Mouse (Mus musculus): ENCODE results near the gene Tecpr2. TPM values are rescaled to one million over a fixed set of nuclear protein-coding genes. Genes with fewer than 3 reads are reported as not detected.

Tecpr2 gene
- polyA plus RNA-seq, 1 experiment from 2014 or later: 3.9 TPM

DNA sequence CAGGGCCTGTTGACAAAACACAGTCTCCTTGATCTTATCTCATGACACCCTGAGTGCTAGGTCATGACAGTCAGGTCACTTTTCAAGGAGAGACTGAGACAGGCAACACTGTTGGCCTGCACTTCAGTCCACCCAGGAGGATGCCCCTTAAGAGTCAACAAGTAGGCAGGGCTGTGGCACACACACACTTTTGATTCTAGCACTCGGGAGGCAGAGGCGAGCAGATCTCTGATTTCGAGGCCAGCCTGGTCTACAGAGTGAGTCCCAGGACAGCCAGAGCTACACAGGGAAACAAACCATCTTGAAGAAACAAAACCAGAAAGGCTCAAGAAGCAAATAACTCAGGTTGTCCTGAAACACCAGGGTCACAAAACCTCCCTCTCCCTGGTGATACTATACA is 100.3 kb downstream of the Tecpr2 start:
- H3K4me3 ChIP-seq: no peak overlapping the region
- no peaks in the 10 kb centered on the region for H3K36me3 ChIP-seq
- no peak overlapping the region for H3K27ac ChIP-seq
- H3K27me3 ChIP-seq (ENCODE audit: insufficient read depth, poor library complexity, severe bottlenecking): no peaks in the 10 kb centered on the region; the same call in 1 of the 2 replicates
- no peaks in the 10 kb centered on the region for H3K9me3 ChIP-seq
- WGBS: 86% methylated on average over 3 of the region's 3 CpGs
- no peak for DNase-seq (ENCODE audit: low spot score)
- peaks cover 26% of the 10 kb centered on the region for H3K4me1 ChIP-seq

DNA sequence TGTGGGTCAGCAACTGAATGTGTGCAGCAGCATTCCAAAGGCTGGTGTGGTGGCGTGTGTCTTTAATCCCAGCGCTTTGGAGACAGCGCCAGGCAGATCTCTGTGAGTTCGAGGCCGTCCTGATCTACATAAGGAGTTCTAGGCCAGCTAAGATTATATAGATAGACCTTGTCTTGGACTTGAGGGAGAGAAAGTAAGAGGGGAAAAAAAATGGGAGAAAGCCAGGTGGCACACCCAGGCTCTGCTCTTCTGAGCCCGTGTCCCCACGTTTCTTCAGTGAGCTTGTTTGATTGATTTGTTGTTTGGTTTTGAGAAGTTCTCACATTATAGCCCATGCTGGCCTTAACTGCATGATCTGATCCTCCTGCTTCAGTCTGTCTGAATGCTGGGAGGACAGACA is 101.4 kb downstream of the Tecpr2 start:
- no peak for DNase-seq (ENCODE audit: low spot score)
- Histone ChIP-seq H3K27ac (no peak overlapping the region), H3K9me3 (no peaks in the 10 kb centered on the region), H3K4me3 (no peak overlapping the region), H3K27me3 (ENCODE audit: insufficient read depth, poor library complexity, severe bottlenecking) (no peaks in the 10 kb centered on the region; the same call in 1 of the 2 replicates), H3K36me3 (no peaks in the 10 kb centered on the region), H3K4me1 (peaks cover 28% of the 10 kb centered on the region)
- 85% methylated on average over 7 of the region's 7 CpGs for WGBS

DNA sequence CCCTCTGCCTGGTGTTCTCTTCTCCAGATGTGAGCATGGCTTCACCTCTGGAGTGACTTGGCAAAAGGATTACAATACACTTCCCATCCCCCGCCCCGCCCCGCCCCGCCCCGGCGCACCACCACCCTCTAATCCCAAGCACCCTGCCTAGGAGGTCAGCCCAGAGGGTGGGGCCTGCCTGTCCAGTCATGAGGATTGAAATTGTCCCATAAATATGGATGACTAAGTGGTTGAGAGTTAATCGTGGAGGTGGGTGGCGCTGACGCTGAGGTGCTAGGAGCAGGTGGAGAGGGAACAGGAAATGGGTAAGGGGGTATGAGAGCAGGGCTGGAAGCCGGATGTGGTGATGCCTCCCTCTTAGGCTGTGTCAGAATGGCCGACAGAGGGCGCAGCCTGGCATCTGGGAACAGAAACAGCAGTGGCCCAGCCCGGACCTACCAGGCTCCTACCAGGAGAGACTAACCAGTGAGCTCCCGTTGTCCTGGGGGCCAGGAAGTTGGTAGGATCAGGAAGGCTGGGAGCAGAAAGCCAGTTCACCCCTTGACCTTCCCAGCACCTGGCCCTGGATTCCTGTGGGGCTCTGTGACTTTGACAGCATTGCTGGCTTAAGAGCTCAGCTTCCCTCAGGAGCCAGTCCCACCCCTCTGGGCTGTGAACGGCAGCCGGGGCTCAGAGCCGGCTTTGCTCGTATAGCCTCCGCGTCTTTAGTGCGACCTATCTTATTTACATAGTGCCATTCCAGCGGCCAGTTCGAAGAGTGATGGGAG is 102.5 kb downstream of the Tecpr2 start:
- peak overlapping the region; percentile 87 for H3K27ac ChIP-seq
- 2% methylated on average over 23 of the region's 23 CpGs for WGBS

DNA sequence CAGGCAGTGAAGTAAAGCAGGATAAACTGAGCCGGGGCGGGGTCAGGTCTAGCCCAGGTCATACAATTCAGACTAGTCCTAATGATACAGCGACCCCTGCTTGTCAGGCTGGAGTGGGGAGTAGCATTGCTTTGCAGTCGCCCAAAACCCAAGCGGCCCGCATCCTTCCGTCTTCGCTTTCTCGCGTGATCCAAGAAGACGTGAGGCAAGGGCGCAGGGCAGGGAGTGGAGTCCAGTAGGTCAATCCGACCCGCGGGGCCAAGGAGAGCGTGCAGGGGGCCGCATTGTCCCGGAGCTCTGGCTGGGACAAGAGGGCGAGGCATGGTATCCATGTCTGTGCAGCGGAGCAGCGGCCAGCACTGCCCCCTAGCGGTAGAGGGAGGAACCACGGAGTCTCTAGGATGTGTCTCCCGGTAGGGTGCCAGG is 103.1 kb downstream of the Tecpr2 start:
- H3K27ac ChIP-seq: peak overlapping the region; percentile 87
- peak overlapping the region; percentile 67 for H3K4me3 ChIP-seq
- no peaks in the 10 kb centered on the region for H3K36me3 ChIP-seq
- under 1% methylated on average over 24 of the region's 24 CpGs for WGBS
- DNase-seq (ENCODE audit: low spot score): peak; percentile 96
- H3K9me3 ChIP-seq: no peaks in the 10 kb centered on the region
- H3K27me3 ChIP-seq (ENCODE audit: insufficient read depth, poor library complexity, severe bottlenecking): no peaks in the 10 kb centered on the region
- peaks cover 25% of the 10 kb centered on the region for H3K4me1 ChIP-seq

More for the DNA sequence above, 102.5 kb downstream of the Tecpr2 start:
- peak; percentile 95 for DNase-seq (ENCODE audit: low spot score)
- peaks cover 28% of the 10 kb centered on the region for H3K4me1 ChIP-seq
- H3K9me3 ChIP-seq: no peaks in the 10 kb centered on the region
- no peaks in the 10 kb centered on the region for H3K36me3 ChIP-seq
- peak overlapping the region; percentile 67 for H3K4me3 ChIP-seq
- H3K27me3 ChIP-seq (ENCODE audit: insufficient read depth, poor library complexity, severe bottlenecking): no peaks in the 10 kb centered on the region; the same call in 1 of the 2 replicates

DNA sequence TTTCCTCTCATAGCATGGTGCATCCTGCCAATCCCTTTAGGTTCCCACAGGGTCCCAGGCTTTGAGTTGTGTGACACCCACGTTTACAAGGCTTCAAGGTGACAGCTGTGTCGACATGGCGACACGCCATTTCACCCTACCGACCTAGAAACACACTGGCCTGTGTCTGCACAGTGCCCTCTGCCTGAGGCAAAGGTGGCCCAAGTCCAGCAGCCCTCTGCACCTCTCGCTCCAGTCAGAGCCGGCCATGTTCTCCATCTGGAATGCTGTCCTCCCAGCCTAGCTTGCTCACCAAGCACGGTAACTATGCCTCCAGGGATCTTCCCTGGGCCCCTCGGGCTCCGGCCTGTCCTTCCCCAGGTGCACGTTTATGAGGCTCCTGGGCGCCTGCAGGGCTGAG is 103.7 kb downstream of the Tecpr2 start:
- peak overlapping the region; percentile 87 for H3K27ac ChIP-seq
- H3K4me1 ChIP-seq: peaks cover 25% of the 10 kb centered on the region
- WGBS: 86% methylated on average over 12 of the region's 12 CpGs
- peaks cover under 1% of the 10 kb centered on the region; the same call in 1 of the 2 replicates for H3K9me3 ChIP-seq
- no peak for DNase-seq (ENCODE audit: low spot score)
- peak overlapping the region; percentile 67 for H3K4me3 ChIP-seq
- H3K36me3 ChIP-seq: no peaks in the 10 kb centered on the region
- H3K27me3 ChIP-seq (ENCODE audit: insufficient read depth, poor library complexity, severe bottlenecking): no peaks in the 10 kb centered on the region

DNA sequence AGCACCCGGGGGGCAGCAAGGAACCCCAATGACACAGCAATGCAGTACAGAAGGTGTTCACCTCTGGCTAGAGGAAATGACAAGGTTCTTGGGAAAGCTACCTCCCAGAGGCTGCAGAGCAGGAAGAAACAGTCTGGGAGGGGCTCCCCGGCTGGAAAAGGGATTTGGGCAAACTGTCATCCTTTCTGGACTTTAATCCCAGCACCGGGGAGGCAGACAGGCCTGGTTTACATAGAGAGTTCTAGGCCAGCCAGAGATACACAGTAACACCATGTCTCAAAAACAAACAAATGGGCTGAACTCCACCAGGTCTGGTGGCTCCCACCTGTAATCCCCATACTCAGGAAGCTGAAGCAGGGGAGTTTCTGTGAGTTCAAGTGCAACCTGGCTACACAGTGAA is 104.2 kb downstream of the Tecpr2 start:
- DNase-seq (ENCODE audit: low spot score): no peak
- H3K4me1 ChIP-seq: peaks cover 25% of the 10 kb centered on the region
- H3K36me3 ChIP-seq: no peaks in the 10 kb centered on the region
- H3K9me3 ChIP-seq: peaks cover 3% of the 10 kb centered on the region; the same call in 1 of the 2 replicates
- peak overlapping the region; percentile 87; the same call in 1 of the 2 replicates for H3K27ac ChIP-seq
- H3K27me3 ChIP-seq (ENCODE audit: insufficient read depth, poor library complexity, severe bottlenecking): no peaks in the 10 kb centered on the region
- H3K4me3 ChIP-seq: no peak overlapping the region
- WGBS: 81% methylated on average over 3 of the region's 3 CpGs

DNA sequence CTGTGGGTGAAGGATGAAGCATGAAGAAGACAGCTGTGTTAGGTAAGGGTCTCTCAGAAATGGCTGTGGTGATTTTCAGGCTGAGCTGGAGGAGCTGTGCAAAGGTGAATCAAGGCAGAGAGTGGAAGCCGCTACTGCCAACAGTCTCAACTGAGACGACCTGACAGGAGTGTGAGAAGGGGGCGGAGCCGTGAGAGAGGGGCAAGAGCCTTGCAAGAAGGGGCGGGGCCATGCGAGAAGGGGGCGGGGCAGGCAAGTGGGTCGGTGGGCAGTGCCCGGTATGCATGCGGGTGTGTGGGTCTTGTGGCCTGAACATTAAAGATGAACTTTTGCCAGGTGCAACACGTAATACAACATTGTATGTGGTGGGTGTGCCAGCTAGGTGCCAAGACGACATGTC is 105.6 kb downstream of the Tecpr2 start:
- no peak for DNase-seq (ENCODE audit: low spot score)
- WGBS: 30% methylated on average over 12 of the region's 12 CpGs
- Histone ChIP-seq H3K4me1 (peaks cover 25% of the 10 kb centered on the region), H3K36me3 (no peaks in the 10 kb centered on the region), H3K27ac (no peak overlapping the region), H3K27me3 (ENCODE audit: insufficient read depth, poor library complexity, severe bottlenecking) (no peaks in the 10 kb centered on the region), H3K9me3 (peaks cover 3% of the 10 kb centered on the region), H3K4me3 (no peak overlapping the region)

DNA sequence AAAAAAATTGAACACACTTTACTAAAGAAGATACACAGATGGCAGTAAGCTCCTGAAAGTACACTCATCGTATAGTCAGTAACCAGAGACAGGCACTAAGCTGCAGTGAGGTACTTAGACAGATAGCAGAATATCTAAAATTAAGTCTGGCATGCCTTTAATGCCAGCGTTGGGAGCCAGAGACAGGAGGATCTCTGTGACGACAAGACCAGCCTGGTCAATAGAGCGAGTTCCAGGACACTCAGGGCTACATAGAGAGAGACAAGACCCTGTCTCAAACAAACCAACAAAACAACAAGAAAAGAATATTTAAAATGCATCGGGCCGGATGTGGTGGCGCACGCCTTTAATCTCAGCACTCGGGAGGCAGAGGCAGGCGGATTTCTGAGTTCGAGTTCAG is 109.0 kb downstream of the Tecpr2 start:
- H3K4me3 ChIP-seq: no peak overlapping the region
- 91% methylated on average over 11 of the region's 11 CpGs for WGBS
- H3K4me1 ChIP-seq: peaks cover 7% of the 10 kb centered on the region
- peaks cover 3% of the 10 kb centered on the region for H3K9me3 ChIP-seq
- H3K36me3 ChIP-seq: no peaks in the 10 kb centered on the region
- no peak overlapping the region for H3K27ac ChIP-seq
- H3K27me3 ChIP-seq (ENCODE audit: insufficient read depth, poor library complexity, severe bottlenecking): no peaks in the 10 kb centered on the region
- no peak for DNase-seq (ENCODE audit: low spot score)

DNA sequence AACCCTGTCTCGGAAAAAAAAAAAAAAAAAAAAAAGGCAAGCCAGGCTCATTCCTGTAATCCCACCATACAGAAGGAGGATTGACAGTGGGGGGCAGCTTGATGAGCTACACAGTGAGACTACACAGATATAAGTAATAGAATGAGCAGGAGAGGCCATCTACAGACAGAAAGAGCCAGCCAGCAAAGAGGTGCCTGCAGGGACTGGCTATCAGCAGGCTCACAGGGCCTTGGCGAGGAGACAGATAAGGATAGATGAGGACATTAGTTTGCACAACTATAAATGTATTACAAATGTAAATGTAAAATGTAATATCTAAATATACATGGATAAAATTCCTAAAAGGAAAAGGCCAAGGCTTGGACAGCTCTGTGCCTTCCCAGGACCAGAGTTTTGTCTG is 110.8 kb downstream of the Tecpr2 start:
- 63% methylated on average over 2 of the region's 2 CpGs for WGBS
- Histone ChIP-seq H3K27me3 (ENCODE audit: insufficient read depth, poor library complexity, severe bottlenecking) (no peaks in the 10 kb centered on the region), H3K4me1 (peaks cover under 1% of the 10 kb centered on the region; the same call in 1 of the 2 replicates), H3K36me3 (no peaks in the 10 kb centered on the region), H3K27ac (no peak overlapping the region), H3K4me3 (no peak overlapping the region), H3K9me3 (peaks cover 3% of the 10 kb centered on the region)
- no peak for DNase-seq (ENCODE audit: low spot score)

DNA sequence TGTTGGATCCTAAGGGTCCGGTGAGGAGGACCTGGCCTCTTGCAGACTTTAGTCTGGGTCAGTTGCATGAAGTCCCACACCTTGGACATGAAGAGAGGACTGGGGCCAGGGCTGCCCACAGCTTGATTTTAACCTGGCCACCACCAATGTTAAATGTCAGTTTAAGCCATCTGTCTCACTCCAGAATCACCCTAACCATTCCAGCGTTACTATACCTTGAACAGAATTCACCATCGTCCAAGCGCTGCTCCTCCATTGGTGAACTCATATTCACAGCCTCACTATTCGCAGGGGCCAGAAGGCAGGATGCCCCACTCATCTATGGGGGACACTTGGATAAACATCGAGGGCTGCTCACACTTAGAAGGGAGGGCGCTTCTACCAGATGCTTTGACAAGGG is 111.9 kb downstream of the Tecpr2 start:
- no peak for DNase-seq (ENCODE audit: low spot score)
- peaks cover 11% of the 10 kb centered on the region; the same call in 1 of the 2 replicates for H3K4me1 ChIP-seq
- H3K4me3 ChIP-seq: no peak overlapping the region
- no peaks in the 10 kb centered on the region for H3K27me3 ChIP-seq (ENCODE audit: insufficient read depth, poor library complexity, severe bottlenecking)
- H3K9me3 ChIP-seq: peaks cover 3% of the 10 kb centered on the region
- WGBS: 83% methylated on average over 7 of the region's 7 CpGs
- H3K27ac ChIP-seq: no peak overlapping the region
- H3K36me3 ChIP-seq: no peaks in the 10 kb centered on the region

DNA sequence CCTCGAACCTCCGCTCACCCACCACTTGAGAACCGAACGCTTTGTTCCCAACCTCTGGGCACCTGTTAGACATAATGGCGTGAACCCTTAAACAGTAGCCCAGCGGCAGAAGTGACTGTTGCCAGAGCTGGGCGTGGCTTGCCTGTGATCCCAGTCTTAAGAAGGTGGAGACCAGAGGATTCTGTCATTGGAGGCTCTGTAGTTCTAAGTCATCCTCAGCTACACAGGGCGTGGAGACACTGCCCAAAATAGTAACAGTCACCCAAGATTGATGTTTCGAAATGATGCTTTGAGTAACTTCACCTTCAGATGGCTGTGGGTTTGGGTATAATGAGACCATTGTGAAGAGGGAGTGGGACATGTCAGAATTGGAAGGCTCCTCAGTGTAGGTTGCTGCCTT is 115.1 kb downstream of the Tecpr2 start:
- no peak for DNase-seq (ENCODE audit: low spot score)
- no peak overlapping the region for H3K4me3 ChIP-seq
- 73% methylated on average over 9 of the region's 9 CpGs for WGBS
- no peaks in the 10 kb centered on the region for H3K9me3 ChIP-seq
- H3K27ac ChIP-seq: no peak overlapping the region
- no peaks in the 10 kb centered on the region for H3K27me3 ChIP-seq (ENCODE audit: insufficient read depth, poor library complexity, severe bottlenecking)
- no peaks in the 10 kb centered on the region for H3K36me3 ChIP-seq
- peaks cover 43% of the 10 kb centered on the region for H3K4me1 ChIP-seq

DNA sequence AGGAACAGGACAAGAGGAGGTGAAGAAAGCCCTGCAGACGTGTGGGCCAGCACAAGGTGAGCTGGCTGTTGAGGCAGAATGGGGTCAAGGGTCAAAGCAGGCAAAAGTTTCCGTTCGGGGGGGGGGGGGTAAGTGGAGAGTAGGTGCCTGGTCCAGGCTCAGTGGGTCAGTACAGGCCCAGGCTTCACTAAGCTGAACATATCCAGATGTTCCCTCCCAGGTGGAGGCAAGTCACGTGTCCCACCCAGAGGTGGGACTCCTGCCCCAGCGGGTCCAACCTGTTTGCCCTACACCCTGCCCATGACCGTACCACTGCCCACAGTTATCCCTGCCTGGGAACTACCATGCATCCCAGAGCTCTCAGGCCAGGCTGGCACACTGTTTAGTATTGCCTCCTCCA is 116.7 kb downstream of the Tecpr2 start:
- H3K36me3 ChIP-seq: no peaks in the 10 kb centered on the region
- DNase-seq (ENCODE audit: low spot score): no peak
- H3K4me1 ChIP-seq: peaks cover 55% of the 10 kb centered on the region
- H3K27ac ChIP-seq: peak overlapping the region; percentile 85; the same call in 1 of the 2 replicates
- 72% methylated on average over 6 of the region's 6 CpGs for WGBS
- no peaks in the 10 kb centered on the region for H3K27me3 ChIP-seq (ENCODE audit: insufficient read depth, poor library complexity, severe bottlenecking)
- H3K4me3 ChIP-seq: no peak overlapping the region
- H3K9me3 ChIP-seq: no peaks in the 10 kb centered on the region

DNA sequence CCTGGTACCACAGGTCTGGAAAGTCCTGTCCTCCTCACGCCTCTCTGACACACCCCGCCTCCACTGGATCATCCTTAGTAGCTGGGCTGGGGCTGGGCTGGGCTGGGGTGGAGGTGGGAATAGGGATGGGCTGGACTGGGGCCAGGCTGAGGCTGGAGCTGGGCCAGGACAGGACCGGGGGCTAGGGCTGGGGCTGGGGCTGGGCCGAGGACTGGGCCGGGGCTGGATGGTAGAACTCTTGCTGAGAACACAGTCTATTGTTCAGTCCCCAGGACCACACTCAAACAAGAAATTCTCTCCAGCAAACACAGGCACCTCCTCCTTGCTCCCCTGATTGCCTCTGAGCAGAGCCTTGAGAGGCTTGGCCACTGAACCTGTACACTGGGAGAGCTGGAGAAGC is 117.3 kb downstream of the Tecpr2 start:
- Histone ChIP-seq H3K4me1 (peaks cover 55% of the 10 kb centered on the region), H3K27me3 (ENCODE audit: insufficient read depth, poor library complexity, severe bottlenecking) (no peaks in the 10 kb centered on the region), H3K27ac (peak overlapping the region; percentile 85), H3K9me3 (no peaks in the 10 kb centered on the region), H3K36me3 (no peaks in the 10 kb centered on the region), H3K4me3 (no peak overlapping the region)
- DNase-seq (ENCODE audit: low spot score): no peak
- 67% methylated on average over 5 of the region's 5 CpGs for WGBS

Measured in heart, embryonic 10.5 days (tissue).